In the genomic region with DNA sequence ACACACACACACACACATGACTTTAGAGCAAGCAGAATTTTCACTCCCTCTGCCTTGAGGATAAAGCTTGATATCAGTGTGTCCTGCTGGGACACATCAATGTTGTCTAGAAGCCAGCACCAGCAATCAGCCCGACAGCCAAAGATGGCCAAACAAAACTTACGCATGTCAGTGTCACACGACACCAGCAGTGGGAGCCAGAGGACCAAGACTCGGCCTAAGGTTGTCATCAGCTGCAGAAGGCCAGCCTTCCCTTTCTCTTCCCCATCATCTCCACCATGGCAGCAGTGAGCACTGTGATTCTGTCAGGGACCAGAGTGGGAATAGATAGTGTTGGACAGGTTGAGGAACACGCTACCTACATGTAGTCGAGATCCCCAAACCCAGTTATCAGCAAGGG, we compare ENCODE assay signal across 9 mouse cellular contexts. TPM values are rescaled to one million over a fixed set of nuclear protein-coding genes. Genes with fewer than 3 reads are reported as not detected.
A peak's percentile ranks its signal among the peaks of the same experiment; 100 is the strongest.
DNase-seq lines count a peak whose midpoint lies in the region; ATAC-seq and TF ChIP-seq lines count a peak whose summit lies in the region.
"Had no signal": no experiment of that assay in that cellular context is flagged by ENCODE, and none has a peak within 500 bp of the region (broad histone marks: within the 10 kb centered on the region; RNA-seq: fewer than 3 reads in every experiment).

No protein-coding gene starts in this region.

- peak; percentile 28 for DNase-seq in kidney, adult 9 months
- DNase-seq in Patski (ENCODE audit: low read depth, low spot score) = no peak
- DNase-seq in embryonic facial prominence, embryonic 10.5 days (ENCODE audit: low spot score) = peak; percentile 28
- DNase-seq in thymus, postnatal 4 days = peak; percentile 50

- in situ Hi-C loops in Patski (cut with MboI; ENCODE audit: low pct_unique_long_range_greater_than_20kb) = loop anchor here (5.0 kb wide), 1 partner anchor 114 kb away; no protein-coding TSS in a partner anchor

- POLR2A ChIA-PET in Patski (lab: Charles Lee) = interaction anchor here (1.3 kb wide), 1 partner anchor 109 kb away, joined by 3 read pairs; no protein-coding TSS in a partner anchor

- H3K4me3 ChIP-seq in kidney, embryonic 15.5 days (replicated peaks) = no peak overlapping the region
- H3K4me3 ChIP-seq in E14TG2a.4 (replicated peaks; ENCODE audit: low read length) = no peak overlapping the region
- H3K4me3 ChIP-seq in embryonic facial prominence, embryonic 10.5 days = no peak overlapping the region
- H3K4me3 ChIP-seq: heart, embryonic 13.5 days; neural tube, embryonic 12.5 days had no signal

- H3K36me3 ChIP-seq in kidney, embryonic 15.5 days = peaks cover 11% of the 10 kb centered on the region
- H3K36me3 ChIP-seq in E14TG2a.4 (ENCODE audit: insufficient read depth, low read length) = peaks cover 9% of the 10 kb centered on the region
- H3K36me3 ChIP-seq in embryonic facial prominence, embryonic 10.5 days (replicated peaks) = peaks cover 13% of the 10 kb centered on the region

- WGBS in kidney, embryonic 15.5 days = 50% methylated on average over 6 of the region's 6 CpGs
- WGBS in embryonic facial prominence, embryonic 10.5 days = 61% methylated on average over 6 of the region's 6 CpGs

- no peak overlapping the region for H3K27ac ChIP-seq in kidney, embryonic 15.5 days
- no peak overlapping the region for H3K27ac ChIP-seq in embryonic facial prominence, embryonic 10.5 days (replicated peaks)
- H3K27ac ChIP-seq: heart, embryonic 13.5 days; neural tube, embryonic 12.5 days had no signal

- 0 out of 2 replicates have a peak, but pooled peaks cover 4% of the 10 kb centered on the region for H3K9me3 ChIP-seq in kidney, embryonic 15.5 days (replicated peaks)
- H3K9me3 ChIP-seq in E14TG2a.4 (ENCODE audit: low read length) = peaks cover 3% of the 10 kb centered on the region; the same call in 1 of the 2 replicates
- H3K9me3 ChIP-seq in embryonic facial prominence, embryonic 10.5 days = peaks cover 7% of the 10 kb centered on the region
- H3K9me3 ChIP-seq: neural tube, embryonic 12.5 days had no signal

- CTCF ChIA-PET in Patski (lab: Charles Lee) = interaction anchor here (1.0 to 3.5 kb wide), 4 partner anchors 35 to 139 kb away, joined by 3 to 22 read pairs (median 3); no protein-coding TSS in a partner anchor

- peak; percentile 41 for TF ChIP-seq CTCF in E14TG2a.4 (conservative IDR thresholded peaks at IDR 0.05; ENCODE audit: low read length)
- TF ChIP-seq CTCF in Patski (IDR thresholded peaks at IDR 0.05) = peak; percentile 78

- no peak overlapping the region for H3K4me2 ChIP-seq in kidney, embryonic 15.5 days
- H3K4me2 ChIP-seq: heart, embryonic 13.5 days; neural tube, embryonic 12.5 days had no signal

- H3K4me1 ChIP-seq in kidney, embryonic 15.5 days = peaks cover 19% of the 10 kb centered on the region
- H3K4me1 ChIP-seq in E14TG2a.4 (replicated peaks; ENCODE audit: low read depth, low read length) = peaks cover 36% of the 10 kb centered on the region
- H3K4me1 ChIP-seq in embryonic facial prominence, embryonic 10.5 days = peaks cover 29% of the 10 kb centered on the region

- no peaks in the 10 kb centered on the region for H3K27me3 ChIP-seq in kidney, embryonic 15.5 days
- H3K27me3 ChIP-seq in E14TG2a.4 (ENCODE audit: insufficient read depth, low read length) = no peaks in the 10 kb centered on the region
- H3K27me3 ChIP-seq in Patski = no peaks in the 10 kb centered on the region
- no peaks in the 10 kb centered on the region for H3K27me3 ChIP-seq in embryonic facial prominence, embryonic 10.5 days (replicated peaks; ENCODE audit: low read depth, poor library complexity, severe bottlenecking)
- H3K27me3 ChIP-seq: heart, embryonic 13.5 days; neural tube, embryonic 12.5 days had no signal

- no peak overlapping the region for H3K9ac ChIP-seq in kidney, embryonic 15.5 days
- H3K9ac ChIP-seq: heart, embryonic 13.5 days; neural tube, embryonic 12.5 days had no signal

- no peak for ATAC-seq in kidney, embryonic 15.5 days (replicated peaks; ENCODE audit: low FRiP score)
- ATAC-seq in Patski = no peak
- ATAC-seq in megakaryocyte progenitor cell, adult 5-6 weeks (replicated peaks; ENCODE audit: poor library complexity) = peak; percentile 66

RNA-seq across cellular contexts. Expression of a gene that starts 2.1 kb away (rescaled TPM):
- 64.3 and 66.3 TPM in 2 replicates for polyA plus RNA-seq in kidney, embryonic 15.5 days (2015; fragmentation: Nextera tagmentation; extraction: Ambion mirVana)
- 34.3 TPM for polyA plus RNA-seq in Patski (2021)
- 103 and 106 TPM in 2 replicates for polyA plus RNA-seq in embryonic facial prominence, embryonic 10.5 days (2016; fragmentation: Nextera tagmentation; extraction: Ambion mirVana)
- total RNA-seq in megakaryocyte progenitor cell, adult 5-6 weeks (2015) = 49.4 and 51.4 TPM in 2 replicates
- total RNA-seq in megakaryocyte progenitor cell, adult 5-6 weeks (2017) = 119 and 166 TPM in 2 replicates

RNA-seq across cellular contexts. Expression of a gene that starts 35.6 kb away (rescaled TPM):
- polyA plus RNA-seq in kidney, embryonic 15.5 days (2015; fragmentation: Nextera tagmentation; extraction: Ambion mirVana) = 21.5 TPM in 2 replicates
- polyA plus RNA-seq in Patski (2021) = 5.1 TPM
- polyA plus RNA-seq in embryonic facial prominence, embryonic 10.5 days (2016; fragmentation: Nextera tagmentation; extraction: Ambion mirVana) = 27.0 and 28.3 TPM in 2 replicates
- 11.8 and 12.4 TPM in 2 replicates for total RNA-seq in megakaryocyte progenitor cell, adult 5-6 weeks (2015)
- total RNA-seq in megakaryocyte progenitor cell, adult 5-6 weeks (2017) = 5.5 and 13.3 TPM in 2 replicates

RNA-seq across cellular contexts. Expression of a gene that starts 52.8 kb away (rescaled TPM):
- 5.1 and 5.9 TPM in 2 replicates for polyA plus RNA-seq in kidney, embryonic 15.5 days (2015; fragmentation: Nextera tagmentation; extraction: Ambion mirVana)
- polyA plus RNA-seq in Patski (2021) = not detected
- 17.0 and 19.7 TPM in 2 replicates for polyA plus RNA-seq in embryonic facial prominence, embryonic 10.5 days (2016; fragmentation: Nextera tagmentation; extraction: Ambion mirVana)
- 0.59 and 0.77 TPM in 2 replicates for total RNA-seq in megakaryocyte progenitor cell, adult 5-6 weeks (2015)
- 2.0 and 4.2 TPM in 2 replicates for total RNA-seq in megakaryocyte progenitor cell, adult 5-6 weeks (2017)
